Mouse (Mus musculus): ENCODE measurements around the gene Ttc28. TPM values are rescaled to one million over a fixed set of nuclear protein-coding genes. Genes with fewer than 3 reads are reported as not detected.
A peak's percentile ranks its signal among the peaks of the same experiment; 100 is the strongest.

The Ttc28 gene
- polyA plus RNA-seq, 1 experiment from 2014 or later = 5.4 TPM

- Histone ChIP-seq H3K27me3 (replicated peaks; ENCODE audit: insufficient read depth, low read length) (no peaks in the 10 kb centered on the region), H3K4me2 (replicated peaks; ENCODE audit: low read depth, low read length) (no peak overlapping the region), H3K4me1 (ENCODE audit: insufficient read depth, low read depth, low read length) (no peaks in the 10 kb centered on the region), H3K36me3 (ENCODE audit: insufficient read depth, low read length) (no peaks in the 10 kb centered on the region), H3K9me3 (ENCODE audit: low read length) (no peaks in the 10 kb centered on the region), H3K27ac (ENCODE audit: low read length) (peak overlapping the region; percentile 63), H3K4me3 (ENCODE audit: low read depth, low read length) (no peak overlapping the region), H3K9ac (replicated peaks; ENCODE audit: low read depth) (no peak overlapping the region)
- ATAC-seq = no peak
- no peak for TF ChIP-seq CTCF (IDR thresholded peaks at IDR 0.05)
- DNase-seq (ENCODE audit: low spot score) = no peak
- 53% methylated on average over 6 of the region's 6 CpGs for WGBS
Measured at GRCm38 (mm10) chr5:111218111-111218891, 338.7 kb downstream of the Ttc28 start.

GRCm38 (mm10) chr5:111218998-111219397, 339.4 kb downstream of the Ttc28 start:
- no peaks in the 10 kb centered on the region for H3K27me3 ChIP-seq (replicated peaks; ENCODE audit: insufficient read depth, low read length)
- H3K4me2 ChIP-seq (replicated peaks; ENCODE audit: low read depth, low read length) = no peak overlapping the region
- WGBS = 83% methylated on average over 5 of the region's 5 CpGs
- H3K36me3 ChIP-seq (ENCODE audit: insufficient read depth, low read length) = 0 out of 2 replicates have a peak, but pooled peaks cover 4% of the 10 kb centered on the region
- H3K9ac ChIP-seq (replicated peaks; ENCODE audit: low read depth) = no peak overlapping the region
- no peak for DNase-seq (ENCODE audit: low spot score)
- TF ChIP-seq EP300 (IDR thresholded peaks at IDR 0.05) = no peak
- no peak for TF ChIP-seq CTCF (IDR thresholded peaks at IDR 0.05)
- ATAC-seq = no peak
- no peaks in the 10 kb centered on the region for H3K4me1 ChIP-seq (ENCODE audit: insufficient read depth, low read depth, low read length)
- no peak overlapping the region for H3K4me3 ChIP-seq (ENCODE audit: low read depth, low read length)
- H3K9me3 ChIP-seq (ENCODE audit: low read length) = no peaks in the 10 kb centered on the region
- no peak overlapping the region for H3K27ac ChIP-seq (ENCODE audit: low read length)

GRCm38 (mm10) chr5:111220679-111221380, 341.2 kb downstream of the Ttc28 start:
- H3K9ac ChIP-seq (replicated peaks; ENCODE audit: low read depth) = no peak overlapping the region
- H3K9me3 ChIP-seq (ENCODE audit: low read length) = no peaks in the 10 kb centered on the region
- H3K27ac ChIP-seq (ENCODE audit: low read length) = no peak overlapping the region
- no peak overlapping the region for H3K4me2 ChIP-seq (replicated peaks; ENCODE audit: low read depth, low read length)
- DNase-seq (ENCODE audit: low spot score) (no peak), ATAC-seq (no peak)
- peaks cover 4% of the 10 kb centered on the region; the same call in 1 of the 2 replicates for H3K36me3 ChIP-seq (ENCODE audit: insufficient read depth, low read length)
- WGBS = 65% methylated on average over 16 of the region's 16 CpGs
- no peaks in the 10 kb centered on the region for H3K4me1 ChIP-seq (ENCODE audit: insufficient read depth, low read depth, low read length)
- TF ChIP-seq CTCF (IDR thresholded peaks at IDR 0.05) (no peak), EP300 (IDR thresholded peaks at IDR 0.05) (no peak)
- no peak overlapping the region for H3K4me3 ChIP-seq (ENCODE audit: low read depth, low read length)
- no peaks in the 10 kb centered on the region for H3K27me3 ChIP-seq (replicated peaks; ENCODE audit: insufficient read depth, low read length)

- H3K27ac ChIP-seq (ENCODE audit: low read length) = no peak overlapping the region
- no peaks in the 10 kb centered on the region for H3K9me3 ChIP-seq (ENCODE audit: low read length)
- TF ChIP-seq CTCF (IDR thresholded peaks at IDR 0.05) (no peak), EP300 (IDR thresholded peaks at IDR 0.05) (no peak)
- no peaks in the 10 kb centered on the region for H3K27me3 ChIP-seq (replicated peaks; ENCODE audit: insufficient read depth, low read length)
- H3K36me3 ChIP-seq (ENCODE audit: insufficient read depth, low read length) = peaks cover 4% of the 10 kb centered on the region; the same call in 1 of the 2 replicates
- no peak overlapping the region for H3K4me2 ChIP-seq (replicated peaks; ENCODE audit: low read depth, low read length)
- H3K4me3 ChIP-seq (ENCODE audit: low read depth, low read length) = no peak overlapping the region
- no peak for ATAC-seq
- no peak for DNase-seq (ENCODE audit: low spot score)
- no peak overlapping the region for H3K9ac ChIP-seq (replicated peaks; ENCODE audit: low read depth)
- no peaks in the 10 kb centered on the region for H3K4me1 ChIP-seq (ENCODE audit: insufficient read depth, low read depth, low read length)
- WGBS = 49% methylated on average over 10 of the region's 11 CpGs
Measured at GRCm38 (mm10) chr5:111222820-111223219, 343.2 kb downstream of the Ttc28 start.

GRCm38 (mm10) chr5:111225306-111225705, 345.7 kb downstream of the Ttc28 start:
- H3K27me3 ChIP-seq (replicated peaks; ENCODE audit: insufficient read depth, low read length) = no peaks in the 10 kb centered on the region
- peaks cover 4% of the 10 kb centered on the region; the same call in 1 of the 2 replicates for H3K36me3 ChIP-seq (ENCODE audit: insufficient read depth, low read length)
- no peak overlapping the region for H3K4me3 ChIP-seq (ENCODE audit: low read depth, low read length)
- ATAC-seq (no peak), DNase-seq (ENCODE audit: low spot score) (no peak)
- TF ChIP-seq EP300 (IDR thresholded peaks at IDR 0.05) = no peak
- no peak for TF ChIP-seq CTCF (IDR thresholded peaks at IDR 0.05)
- H3K9ac ChIP-seq (replicated peaks; ENCODE audit: low read depth) = no peak overlapping the region
- H3K4me1 ChIP-seq (ENCODE audit: insufficient read depth, low read depth, low read length) = peaks cover 13% of the 10 kb centered on the region; the same call in 1 of the 2 replicates
- H3K4me2 ChIP-seq (replicated peaks; ENCODE audit: low read depth, low read length) = no peak overlapping the region
- 85% methylated on average over 11 of the region's 11 CpGs for WGBS
- H3K27ac ChIP-seq (ENCODE audit: low read length) = no peak overlapping the region
- no peaks in the 10 kb centered on the region for H3K9me3 ChIP-seq (ENCODE audit: low read length)

- H3K9ac ChIP-seq (replicated peaks; ENCODE audit: low read depth) = no peak overlapping the region
- no peaks in the 10 kb centered on the region for H3K27me3 ChIP-seq (replicated peaks; ENCODE audit: insufficient read depth, low read length)
- no peak overlapping the region for H3K4me3 ChIP-seq (ENCODE audit: low read depth, low read length)
- H3K4me1 ChIP-seq (ENCODE audit: insufficient read depth, low read depth, low read length) = peaks cover 13% of the 10 kb centered on the region; the same call in 1 of the 2 replicates
- ATAC-seq (no peak), DNase-seq (ENCODE audit: low spot score) (no peak)
- no peak overlapping the region for H3K27ac ChIP-seq (ENCODE audit: low read length)
- TF ChIP-seq CTCF (IDR thresholded peaks at IDR 0.05) (no peak), EP300 (IDR thresholded peaks at IDR 0.05) (no peak)
- no peak overlapping the region for H3K4me2 ChIP-seq (replicated peaks; ENCODE audit: low read depth, low read length)
- H3K36me3 ChIP-seq (ENCODE audit: insufficient read depth, low read length) = peaks cover 4% of the 10 kb centered on the region; the same call in 1 of the 2 replicates
- no peaks in the 10 kb centered on the region for H3K9me3 ChIP-seq (ENCODE audit: low read length)
- WGBS = 81% methylated on average over 10 of the region's 10 CpGs
Measured at GRCm38 (mm10) chr5:111226486-111226885, 346.9 kb downstream of the Ttc28 start.

Measured in lung, postnatal 0 days (tissue).